Mouse (Mus musculus) frontal cortex, postnatal 14 days (tissue): ENCODE data around the gene Shisa4.

ENCODE experiments used
- DNase-seq, 2 experiments: peaks; one replicate each; pipeline ENCODE4 v3.0.0; 2022; ENCODE audit warnings: low spot score in 2 of 2

The Shisa4 gene

DNA sequence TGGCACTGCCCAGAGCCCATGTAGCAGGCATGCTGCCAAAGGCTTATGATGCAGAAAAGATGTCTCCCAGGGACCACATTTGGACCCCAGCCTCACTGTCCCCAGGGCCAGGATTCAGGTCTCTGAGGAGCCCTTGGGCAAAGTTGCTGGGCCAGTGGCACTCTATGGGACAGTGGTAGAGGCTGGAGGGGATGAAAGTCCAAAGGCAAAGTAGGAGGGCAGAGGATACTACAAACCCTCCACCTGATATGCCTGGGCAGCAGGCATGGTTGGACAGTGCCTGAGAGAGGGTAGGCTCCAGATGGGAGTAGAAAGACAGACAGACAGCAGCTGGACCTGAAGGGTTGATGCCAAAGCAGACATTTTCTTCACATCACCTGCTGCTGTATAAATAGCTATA, 8.7 kb downstream of the Shisa4 start:
- DNase-seq: no peak

DNA sequence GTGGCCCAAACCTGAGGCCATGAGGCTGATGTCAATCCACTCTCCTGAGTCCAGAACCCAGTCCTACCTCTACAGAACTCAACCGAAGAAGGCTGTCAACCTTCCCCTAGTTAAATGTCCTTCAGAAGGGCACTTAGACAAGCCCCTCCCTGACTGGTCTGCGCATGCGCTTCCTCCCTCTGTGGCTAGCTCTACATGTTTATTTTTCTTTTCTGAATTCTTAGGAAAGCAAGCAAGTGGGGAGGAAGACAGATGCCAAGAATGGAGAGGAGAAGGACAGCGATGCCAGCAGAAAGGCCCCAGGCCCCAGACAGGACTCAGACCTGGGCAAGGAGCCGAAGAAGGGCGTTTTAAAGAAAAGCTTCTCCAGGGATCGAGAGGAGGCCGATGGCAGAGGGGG, 11.6 kb downstream of the Shisa4 start:
- no peak for DNase-seq

- no peak for DNase-seq
These were observed 12.9 kb downstream of the Shisa4 start for GRCm38 (mm10) chr1:135362115-135362514.

DNA sequence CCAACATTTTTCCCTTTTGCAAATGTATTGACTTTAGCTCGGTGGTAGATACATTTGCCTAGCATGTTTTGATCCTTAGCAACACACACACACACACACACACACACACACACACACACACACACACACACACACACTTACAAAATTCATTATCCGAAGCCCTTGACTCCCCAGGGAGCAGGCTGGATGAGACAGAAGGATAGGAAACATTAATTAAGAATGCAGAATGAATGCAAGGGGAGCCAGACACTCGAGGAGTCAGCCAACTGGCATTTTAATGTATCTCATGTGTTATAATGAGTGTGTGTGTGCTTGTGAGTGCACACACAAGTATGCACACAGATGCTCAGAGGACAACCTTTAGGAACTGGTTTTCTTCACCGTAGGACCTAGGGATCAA, 13.5 kb downstream of the Shisa4 start:
- no peak for DNase-seq

DNA sequence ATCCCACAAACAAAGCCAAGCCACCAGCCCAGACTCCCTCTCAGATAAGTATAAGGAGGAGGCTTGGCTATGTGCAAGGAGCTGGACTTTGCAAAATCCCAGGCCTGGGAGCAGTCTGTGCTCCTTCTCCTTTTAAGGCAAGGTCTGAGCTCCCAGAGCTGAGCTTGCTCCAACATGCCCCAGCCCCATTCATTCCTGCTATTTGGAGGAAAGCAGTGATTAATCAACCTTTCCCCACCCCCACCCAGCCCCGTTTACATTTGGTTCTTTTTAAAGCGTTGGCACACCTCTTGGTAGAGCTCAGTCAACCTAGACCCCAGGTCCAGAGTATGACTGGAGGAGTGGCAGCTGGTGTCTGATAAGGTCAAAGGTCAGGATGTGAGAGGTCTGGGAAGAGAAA, 16.0 kb downstream of the Shisa4 start:
- no peak for DNase-seq

- DNase-seq: no peak
These were observed 23.1 kb downstream of the Shisa4 start for GRCm38 (mm10) chr1:135351953-135352352.

GRCm38 (mm10) chr1:135347498-135348169, 27.4 kb downstream of the Shisa4 start:
- DNase-seq: peak in 1 of 2 experiments; percentile 44

DNA sequence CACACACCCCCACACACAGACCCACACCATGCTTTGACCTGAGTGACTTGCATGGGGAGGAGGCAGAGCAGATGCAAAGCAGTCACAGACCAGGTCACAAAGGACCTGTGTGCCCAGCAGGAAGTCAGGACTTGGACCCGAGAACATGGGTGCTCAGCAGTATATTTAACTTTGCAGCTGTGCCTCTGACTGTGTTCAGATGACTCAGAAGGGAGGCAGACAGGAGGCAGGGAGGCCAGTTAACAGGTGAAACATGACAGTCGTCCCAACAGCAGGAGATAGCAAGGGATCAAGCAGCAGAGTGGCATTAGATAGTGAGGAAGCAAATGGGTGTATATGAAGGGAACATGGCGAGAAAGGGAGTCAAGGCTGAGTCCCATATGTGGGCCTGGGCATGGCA, 28.1 kb downstream of the Shisa4 start:
- no peak for DNase-seq

- DNase-seq: no peak
These were observed 31.0 kb downstream of the Shisa4 start for GRCm38 (mm10) chr1:135344026-135344425.

DNA sequence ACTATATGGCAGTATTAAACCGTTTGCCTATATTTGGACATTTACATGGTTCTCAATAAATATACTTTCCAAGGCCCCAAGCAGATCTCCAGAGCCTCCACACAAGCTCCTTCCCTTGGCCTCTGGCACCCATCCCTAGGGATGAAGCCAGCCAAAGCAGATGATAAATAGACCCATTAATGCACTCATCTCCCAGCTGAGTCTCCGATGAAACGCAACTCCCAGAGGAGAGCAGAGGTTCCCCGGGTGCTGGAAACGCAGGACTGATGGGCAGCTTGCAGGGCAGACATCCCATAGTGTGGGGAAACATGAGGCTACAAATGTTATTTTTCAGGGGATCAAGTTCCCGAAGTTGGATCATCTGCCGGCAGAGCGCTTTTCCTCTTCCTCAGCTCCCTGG, 33.1 kb downstream of the Shisa4 start:
- no peak for DNase-seq

GRCm38 (mm10) chr1:135330578-135330977, 44.5 kb downstream of the Shisa4 start:
- DNase-seq: no peak

DNA sequence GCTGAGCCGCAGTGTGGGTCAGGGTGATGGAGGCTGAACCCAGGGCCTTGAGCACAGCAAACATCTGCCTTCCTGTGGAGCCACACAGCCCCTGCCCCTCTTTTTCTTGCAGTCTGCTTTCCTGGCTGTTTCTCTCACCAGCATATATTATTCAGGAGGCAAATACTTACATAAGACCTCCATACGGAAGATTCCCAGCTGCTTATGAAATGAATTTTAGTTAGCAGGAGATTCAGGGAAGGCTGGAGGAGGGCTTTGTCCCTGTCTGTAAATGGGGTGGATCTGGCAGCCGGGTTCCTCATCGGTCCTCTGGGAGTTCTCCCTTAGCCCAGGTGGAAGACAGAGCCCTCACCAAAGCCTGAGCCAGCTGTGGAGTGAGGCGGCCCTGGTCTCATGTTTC, 46.7 kb downstream of the Shisa4 start:
- no peak for DNase-seq

- DNase-seq: no peak
These were observed 49.1 kb downstream of the Shisa4 start for GRCm38 (mm10) chr1:135325934-135326333.

GRCm38 (mm10) chr1:135324571-135324970, 50.5 kb downstream of the Shisa4 start, which contains the start of gene Lmod1:
Lmod1 (plus strand) TSS chr1:135324807.
- peak in 1 of 2 experiments; percentile 8 for DNase-seq

DNA sequence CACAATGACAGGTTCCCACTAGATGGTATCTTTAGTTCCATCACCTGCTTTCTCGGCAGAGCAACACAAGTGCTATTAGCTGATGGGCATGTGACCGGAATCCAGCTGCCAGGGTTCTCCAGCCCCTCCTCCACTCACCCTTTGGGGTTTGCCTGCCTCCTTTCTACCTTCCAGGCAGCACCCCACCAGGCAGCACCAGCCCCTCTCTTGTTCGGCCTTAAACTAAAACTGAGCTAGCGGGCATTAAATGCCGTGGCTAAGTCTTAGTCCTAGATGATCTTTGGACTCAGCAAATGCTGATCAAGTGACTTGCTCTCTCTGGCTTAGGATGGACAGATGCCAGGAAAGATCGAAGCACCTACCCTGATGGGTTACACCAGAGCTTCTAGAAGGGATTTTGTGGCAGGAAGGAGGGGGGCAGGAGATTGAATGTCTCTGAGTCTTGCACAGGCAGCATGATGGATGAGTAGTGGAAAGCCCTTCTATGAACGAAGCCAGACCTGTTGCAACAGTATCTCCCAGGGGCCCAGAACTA, 51.6 kb downstream of the Shisa4 start:
- DNase-seq: no peak
